Mouse (Mus musculus): ENCODE data around the gene Oxtr. TPM values are rescaled to one million over a fixed set of nuclear protein-coding genes. Genes with fewer than 3 reads are reported as not detected.

Gene Oxtr
- total RNA-seq, 1 experiment from 2014 or later, result not detected

GRCm38 (mm10) chr6:112490625-112491242 is 991 bp upstream of the Oxtr start:
- 0 out of 2 replicates have a peak, but pooled peaks have one; percentile 36 for ATAC-seq (replicated peaks; ENCODE audit: insufficient number of reproducible peaks, low FRiP score, low TSS enrichment, poor library complexity, severe bottlenecking)

- no peak for ATAC-seq (replicated peaks; ENCODE audit: insufficient number of reproducible peaks, low FRiP score, low TSS enrichment, poor library complexity, severe bottlenecking)
These were observed 398 bp downstream of the Oxtr start for GRCm38 (mm10) chr6:112489181-112489909.

GRCm38 (mm10) chr6:112488821-112489180 is 942 bp downstream of the Oxtr start:
- no peak for ATAC-seq (replicated peaks; ENCODE audit: insufficient number of reproducible peaks, low FRiP score, low TSS enrichment, poor library complexity, severe bottlenecking)

GRCm38 (mm10) chr6:112487993-112488392 is 1.8 kb downstream of the Oxtr start:
- no peak for ATAC-seq (replicated peaks; ENCODE audit: insufficient number of reproducible peaks, low FRiP score, low TSS enrichment, poor library complexity, severe bottlenecking)

- 0 out of 2 replicates have a peak, but pooled peaks have one; percentile 8 for ATAC-seq (replicated peaks; ENCODE audit: insufficient number of reproducible peaks, low FRiP score, low TSS enrichment, poor library complexity, severe bottlenecking)
These were observed 5.4 kb downstream of the Oxtr start for GRCm38 (mm10) chr6:112484316-112484715.

- ATAC-seq (replicated peaks; ENCODE audit: insufficient number of reproducible peaks, low FRiP score, low TSS enrichment, poor library complexity, severe bottlenecking), result no peak
These were observed 9.9 kb downstream of the Oxtr start for GRCm38 (mm10) chr6:112479861-112480260.

GRCm38 (mm10) chr6:112471644-112472043 is 18.1 kb downstream of the Oxtr start:
- ATAC-seq (replicated peaks; ENCODE audit: insufficient number of reproducible peaks, low FRiP score, low TSS enrichment, poor library complexity, severe bottlenecking), result no peak

GRCm38 (mm10) chr6:112466001-112466400 is 23.7 kb downstream of the Oxtr start:
- no peak for ATAC-seq (replicated peaks; ENCODE audit: insufficient number of reproducible peaks, low FRiP score, low TSS enrichment, poor library complexity, severe bottlenecking)

- no peak for ATAC-seq (replicated peaks; ENCODE audit: insufficient number of reproducible peaks, low FRiP score, low TSS enrichment, poor library complexity, severe bottlenecking)
These were observed 24.3 kb downstream of the Oxtr start for GRCm38 (mm10) chr6:112465441-112465840.

GRCm38 (mm10) chr6:112463331-112463730 is 26.4 kb downstream of the Oxtr start:
- no peak for ATAC-seq (replicated peaks; ENCODE audit: insufficient number of reproducible peaks, low FRiP score, low TSS enrichment, poor library complexity, severe bottlenecking)

GRCm38 (mm10) chr6:112461459-112461858 is 28.3 kb downstream of the Oxtr start:
- no peak for ATAC-seq (replicated peaks; ENCODE audit: insufficient number of reproducible peaks, low FRiP score, low TSS enrichment, poor library complexity, severe bottlenecking)

GRCm38 (mm10) chr6:112459341-112459749 is 30.4 kb downstream of the Oxtr start, which contains the start of gene Cav3:
Gene Cav3 (plus strand): TSS chr6:112459505.
- no peak for ATAC-seq (replicated peaks; ENCODE audit: insufficient number of reproducible peaks, low FRiP score, low TSS enrichment, poor library complexity, severe bottlenecking)

- ATAC-seq (replicated peaks; ENCODE audit: insufficient number of reproducible peaks, low FRiP score, low TSS enrichment, poor library complexity, severe bottlenecking), result no peak
These were observed 44.1 kb downstream of the Oxtr start for GRCm38 (mm10) chr6:112445675-112446074.

- no peak for ATAC-seq (replicated peaks; ENCODE audit: insufficient number of reproducible peaks, low FRiP score, low TSS enrichment, poor library complexity, severe bottlenecking)
These were observed 63.6 kb downstream of the Oxtr start for GRCm38 (mm10) chr6:112426018-112426732.

- no peak for ATAC-seq (replicated peaks; ENCODE audit: insufficient number of reproducible peaks, low FRiP score, low TSS enrichment, poor library complexity, severe bottlenecking)
These were observed 65.8 kb downstream of the Oxtr start for GRCm38 (mm10) chr6:112423746-112424501.
